Mouse (Mus musculus) G1E (cell line): ENCODE data around the gene Mgat3.

Source experiments
- CTCF ChIP-seq: IDR thresholded peaks from 2 replicates; pipeline ENCODE4 v1.5.1; 2012; ENCODE audit warnings: low read depth, low read length, inconsistent platforms, mixed read lengths
- GATA1 ChIP-seq: IDR thresholded peaks from 2 replicates; pipeline ENCODE4 v1.6.1; 2012; ENCODE audit warnings: borderline replicate concordance, low read length, inconsistent platforms, mixed read lengths
- GATA2 ChIP-seq: IDR thresholded peaks from 2 replicates; pipeline ENCODE4 v1.6.1; 2012; ENCODE audit warnings: low read depth, low read length, inconsistent platforms, borderline replicate concordance
- TAL1 ChIP-seq: conservative IDR thresholded peaks from 2 replicates; pipeline ENCODE4 v1.6.1; 2012; ENCODE audit warnings: low read depth, low read length, inconsistent platforms, mixed read lengths

- TF ChIP-seq CTCF (no peak), GATA2 (no peak), TAL1 (no peak), GATA1 (no peak)
These were observed 50.2 kb downstream of the Mgat3 start for GRCm38 (mm10) chr15:80223751-80224150.
